Mouse (Mus musculus): Measurements from ENCODE around the gene Rhoc.
A peak's percentile ranks its signal among the peaks of the same experiment; 100 is the strongest.
"Not testable (repeated sequence)": the region's sequence is repeated elsewhere in the genome, so short reads cannot be mapped to it uniquely, and the experiment has no call there.

Gene Rhoc

GRCm38 (mm10) chr3:104785284-104785683 is 2.9 kb upstream of the Rhoc start:
- DNase-seq (ENCODE audit: low spot score in 2 of 2), result no peak

DNA sequence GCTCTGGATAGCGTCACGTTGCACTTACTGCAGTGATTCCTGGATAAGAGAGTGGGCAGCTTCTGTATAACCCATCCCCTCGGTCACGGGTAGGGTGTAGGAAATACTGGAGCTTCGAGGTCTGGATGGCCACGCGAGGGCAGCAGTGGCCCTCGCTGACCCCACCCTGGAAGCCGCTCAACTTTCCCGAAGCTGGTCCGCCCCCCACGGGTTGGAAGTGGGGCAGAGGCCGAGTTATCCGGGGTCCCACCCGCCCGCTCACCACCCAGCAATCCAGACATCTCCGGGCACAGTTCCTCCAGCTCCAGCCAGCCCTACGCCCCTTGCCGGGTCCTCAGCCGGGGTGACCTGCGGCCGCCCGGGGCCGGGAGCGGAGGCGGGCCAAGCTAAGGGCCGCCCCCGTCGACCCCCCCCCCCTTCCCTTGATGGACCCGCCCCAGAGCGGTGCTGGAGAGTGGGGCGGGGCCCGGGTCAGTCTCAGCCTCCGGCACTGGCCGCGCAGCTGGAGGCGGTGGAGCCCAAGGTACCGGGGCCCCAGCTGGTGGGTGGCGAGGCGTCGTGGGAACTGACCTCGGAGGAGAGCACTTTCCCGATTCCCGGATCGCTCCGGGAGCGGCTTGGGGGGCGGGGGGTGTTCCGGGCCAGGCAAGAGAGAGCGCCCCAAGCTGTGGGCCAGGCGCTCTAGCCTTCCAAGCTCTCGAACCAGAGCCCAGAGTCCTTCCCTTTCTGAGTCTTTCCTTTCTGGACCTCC is 561 bp downstream of the Rhoc start:
- DNase-seq (ENCODE audit: low spot score in 2 of 2), result peak; percentile 79 to 84

DNA sequence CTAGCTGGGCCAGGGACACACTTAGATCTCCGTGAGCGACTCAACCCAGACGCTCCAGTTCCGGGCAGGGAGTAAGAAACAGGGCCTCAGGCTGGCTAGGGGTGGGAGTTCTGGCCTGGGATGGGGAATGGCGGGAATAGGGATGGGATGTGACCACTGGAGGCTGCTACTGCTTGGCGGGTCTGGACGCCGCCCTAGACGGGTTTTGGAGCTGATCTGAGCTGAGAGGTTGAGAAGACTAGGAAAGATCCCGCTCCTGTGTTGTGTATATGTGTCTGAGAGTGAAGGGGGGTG is 1.1 kb downstream of the Rhoc start:
- DNase-seq (ENCODE audit: low spot score in 2 of 2), result no peak

- DNase-seq (ENCODE audit: low spot score in 2 of 2), result no peak
These were observed 1.6 kb downstream of the Rhoc start for GRCm38 (mm10) chr3:104789822-104790221.

GRCm38 (mm10) chr3:104790401-104790937 is 2.3 kb downstream of the Rhoc start:
- peak in 1 of 2 experiments; percentile 62 for DNase-seq (ENCODE audit: low spot score in 2 of 2)

GRCm38 (mm10) chr3:104791017-104791416 is 2.8 kb downstream of the Rhoc start:
- peak in 1 of 2 experiments; percentile 64 for DNase-seq (ENCODE audit: low spot score in 2 of 2)

GRCm38 (mm10) chr3:104791671-104792070 is 3.5 kb downstream of the Rhoc start:
- no peak for DNase-seq (ENCODE audit: low spot score in 2 of 2)

GRCm38 (mm10) chr3:104792360-104793270 is 4.4 kb downstream of the Rhoc start:
- DNase-seq (ENCODE audit: low spot score in 2 of 2), result no peak

GRCm38 (mm10) chr3:104793871-104794828 is 6.0 kb downstream of the Rhoc start:
- DNase-seq (ENCODE audit: low spot score in 2 of 2), result peak; percentile 90 to 92

- no peak for DNase-seq (ENCODE audit: low spot score in 2 of 2)
These were observed 6.8 kb downstream of the Rhoc start for GRCm38 (mm10) chr3:104794953-104795470.

DNA sequence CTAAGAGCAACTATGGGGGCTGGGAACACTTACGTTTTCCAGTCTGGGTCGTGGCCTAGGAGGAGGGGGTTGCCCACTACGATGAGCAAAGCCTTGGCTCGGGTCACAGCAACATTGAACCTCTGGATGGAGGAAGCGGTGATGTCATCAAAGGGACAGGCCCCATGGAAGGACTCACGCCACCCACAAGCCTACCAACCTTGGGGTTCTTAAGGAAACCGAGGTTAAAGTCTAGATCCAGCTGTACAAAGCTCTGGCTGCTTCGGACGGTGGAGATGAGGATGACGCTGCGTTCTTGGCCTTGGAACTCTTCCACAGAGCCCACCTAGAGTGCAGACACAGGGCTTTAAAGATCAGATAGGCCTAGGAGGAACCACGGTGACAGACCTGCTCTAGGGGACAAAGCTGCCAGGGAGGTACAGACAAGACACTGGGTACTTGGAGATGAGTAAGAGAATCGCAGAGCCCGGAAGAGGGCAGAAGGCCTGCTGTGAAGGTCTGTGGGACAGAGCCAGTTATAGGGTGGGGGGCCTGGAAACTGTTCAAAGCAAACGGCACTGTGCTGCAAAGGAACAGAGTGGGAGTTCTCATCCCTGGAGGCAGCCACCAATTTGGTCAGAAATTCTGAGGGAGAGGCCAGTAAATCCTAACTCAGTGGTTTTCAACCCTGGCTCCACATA is 7.6 kb downstream of the Rhoc start:
- no peak for DNase-seq (ENCODE audit: low spot score in 2 of 2)

DNA sequence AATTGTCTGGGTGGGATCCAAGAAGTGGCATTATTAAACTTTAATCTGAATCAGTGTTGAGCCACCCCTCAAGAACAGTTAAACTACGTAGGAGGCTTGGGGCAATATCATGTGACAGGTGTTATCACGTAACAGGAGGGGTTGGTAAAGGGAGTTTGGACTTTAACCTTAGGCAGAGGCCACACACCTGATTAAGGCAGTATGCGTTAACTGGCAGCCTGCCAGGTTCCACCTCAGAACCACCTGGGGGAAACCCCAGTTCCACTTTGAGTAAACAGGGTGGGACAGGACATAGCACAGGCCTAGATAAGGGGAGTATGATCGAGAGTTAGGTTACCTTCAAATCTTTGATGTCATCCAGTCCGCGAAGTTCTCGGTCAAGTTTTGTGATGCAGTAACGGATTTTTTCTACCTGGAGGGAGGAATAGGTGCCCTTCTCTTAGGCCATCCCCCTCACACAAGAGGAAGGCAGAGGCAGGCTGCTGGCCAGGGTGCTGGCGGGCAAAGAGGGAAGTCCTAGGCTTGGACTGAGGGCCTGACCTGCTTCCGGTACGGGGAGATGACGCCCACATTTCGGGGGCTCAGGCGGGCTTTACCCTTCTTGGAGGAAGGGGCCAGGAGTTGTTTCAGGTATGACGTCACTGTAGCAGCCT is 8.4 kb downstream of the Rhoc start:
- no peak for DNase-seq (ENCODE audit: low spot score in 2 of 2)

- no peak for DNase-seq (ENCODE audit: low spot score in 2 of 2)
These were observed 12.5 kb downstream of the Rhoc start for GRCm38 (mm10) chr3:104800681-104801080.

- no peak for DNase-seq (ENCODE audit: low spot score in 2 of 2)
These were observed 13.3 kb downstream of the Rhoc start for GRCm38 (mm10) chr3:104801481-104801880.

GRCm38 (mm10) chr3:104804312-104804711 is 16.1 kb downstream of the Rhoc start:
- DNase-seq (ENCODE audit: low spot score in 2 of 2), result no peak

DNA sequence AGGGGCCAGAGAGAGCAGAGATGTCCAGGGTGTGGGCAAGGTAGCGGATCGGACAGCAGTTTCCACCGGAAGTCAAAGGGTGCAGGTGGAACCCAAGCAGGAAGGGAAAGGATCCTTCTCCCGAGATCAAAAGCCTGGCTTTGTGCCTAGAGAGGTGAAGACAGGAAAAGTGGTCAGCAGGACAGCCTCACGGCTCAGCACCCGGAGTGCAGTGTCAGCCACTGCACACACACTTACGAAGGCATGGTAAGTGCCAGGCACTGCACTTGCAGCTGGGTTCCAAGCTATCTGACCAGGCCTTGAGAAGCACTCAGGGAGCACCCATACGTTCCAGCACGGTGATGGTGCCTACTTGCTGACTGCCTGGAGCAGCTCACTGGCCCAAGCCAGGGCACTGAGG is 17.4 kb downstream of the Rhoc start:
- DNase-seq (ENCODE audit: low spot score in 2 of 2), result no peak

GRCm38 (mm10) chr3:104811752-104812151 is 23.6 kb downstream of the Rhoc start:
- DNase-seq (ENCODE audit: low spot score in 2 of 2), result no peak

GRCm38 (mm10) chr3:104812254-104812653 is 24.1 kb downstream of the Rhoc start:
- no peak for DNase-seq (ENCODE audit: low spot score in 2 of 2)

GRCm38 (mm10) chr3:104813227-104813626 is 25.1 kb downstream of the Rhoc start:
- DNase-seq (ENCODE audit: low spot score in 2 of 2), result not testable (repeated sequence)

DNA sequence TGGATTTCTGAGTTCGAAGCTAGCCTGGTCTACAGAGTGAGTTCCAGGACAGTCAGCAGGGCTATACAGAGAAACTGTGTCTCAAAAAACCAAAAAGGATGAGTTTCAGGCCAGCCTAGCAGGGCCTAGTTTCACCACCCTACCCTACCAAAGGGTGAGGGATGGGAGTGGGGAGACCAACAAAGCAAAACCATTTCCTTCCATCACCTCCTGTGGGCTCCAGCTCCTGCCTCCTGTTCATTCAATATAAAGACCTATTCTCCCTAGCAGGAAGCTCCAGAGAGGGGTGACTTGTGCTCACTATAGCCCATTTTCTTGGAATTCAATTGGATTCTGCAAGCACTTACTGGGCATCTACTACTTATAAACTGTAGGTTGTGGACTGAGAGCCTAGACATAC is 26.6 kb downstream of the Rhoc start:
- no peak for DNase-seq (ENCODE audit: low spot score in 2 of 2)
